Mouse (Mus musculus) embryonic facial prominence, embryonic 15.5 days (tissue): ENCODE data around the gene Hsf2bp. TPM values are rescaled to one million over a fixed set of nuclear protein-coding genes. Genes with fewer than 3 reads are reported as not detected.
A peak's percentile ranks its signal among the peaks of the same experiment; 100 is the strongest.

Experiments
- ATAC-seq: fragments of 200-750 bp; cut with Nextera tagmentation; 2 replicates; pipeline ENCODE4 v1.8.0; 2017; ENCODE audit warnings: low read depth, moderate TSS enrichment; ENCODE audit not compliant: insufficient number of reproducible peaks, low FRiP score, low TSS enrichment
- H3K27ac ChIP-seq: fragments of 300-500 bp; sonication (generic); replicated peaks from 2 replicates; pipeline ENCODE4 v1.5.1; 2015; ENCODE audit warnings: mild to moderate bottlenecking, inconsistent platforms
- H3K27me3 ChIP-seq: fragments of 300-500 bp; sonication (generic); 2 replicates; pipeline ENCODE4 v1.6.1; 2015; ENCODE audit warnings: inconsistent platforms
- H3K36me3 ChIP-seq: fragments of 300-500 bp; sonication (generic); 2 replicates; pipeline ENCODE4 v1.6.1; 2015; ENCODE audit warnings: mild to moderate bottlenecking, inconsistent platforms
- H3K4me1 ChIP-seq: fragments of 300-500 bp; sonication (generic); 2 replicates; pipeline ENCODE4 v1.6.1; 2015; ENCODE audit warnings: inconsistent platforms
- H3K4me2 ChIP-seq: fragments of 300-500 bp; sonication (generic); replicated peaks from 2 replicates; pipeline ENCODE4 v1.6.1; 2015; ENCODE audit warnings: mild to moderate bottlenecking, inconsistent platforms
- H3K4me3 ChIP-seq: fragments of 300-500 bp; sonication (generic); replicated peaks from 2 replicates; pipeline ENCODE4 v1.5.1; 2015; ENCODE audit warnings: mild to moderate bottlenecking, inconsistent platforms
- H3K9ac ChIP-seq: fragments of 300-500 bp; sonication (generic); 2 replicates; pipeline ENCODE4 v1.6.1; 2015; ENCODE audit warnings: inconsistent platforms
- H3K9me3 ChIP-seq: fragments of 300-500 bp; sonication (generic); replicated peaks from 2 replicates; pipeline ENCODE4 v1.6.1; 2016; ENCODE audit warnings: inconsistent platforms
- WGBS: fragments of 180-500 bp; shearing (Covaris S2); methylation state at CpG from one replicate; pipeline ENCODE4 v1.1.7; 2015; 5-methylcytosine and 5-hydroxymethylcytosine counted together
- polyA plus RNA-seq: library from polyadenylated mRNA; unstranded; fragments of >200 nt; fragmentation: Nextera tagmentation; extraction: Ambion mirVana; gene quantifications from 2 replicates; pipeline ENCODE4 v1.2.1, GENCODE M21; 2015

Gene Hsf2bp
- polyA plus RNA-seq, 1 experiment from 2014 or later = 1.1 TPM

DNA sequence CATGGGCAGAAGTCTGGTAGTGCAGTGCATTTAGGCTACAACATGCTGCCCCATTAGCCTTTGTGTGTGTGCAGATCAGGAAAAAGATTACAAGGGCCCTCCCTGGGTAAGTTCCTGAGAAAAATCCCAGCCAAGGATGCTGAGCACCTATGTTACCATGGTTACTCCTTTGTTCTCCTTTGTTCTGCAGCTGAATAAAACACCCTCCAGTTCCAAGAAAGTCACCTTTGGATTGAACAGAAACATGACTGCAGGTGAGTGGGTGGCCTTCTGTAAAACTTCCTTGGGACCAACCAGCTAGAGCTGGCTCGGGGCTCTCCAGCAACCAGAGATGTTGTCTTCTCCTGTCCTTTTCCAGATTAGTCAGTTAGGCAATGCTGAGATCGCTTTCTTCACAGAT is 22.9 kb upstream of the Hsf2bp start:
- no peaks in the 10 kb centered on the region for H3K27me3 ChIP-seq
- no peak overlapping the region for H3K4me2 ChIP-seq
- 94% methylated on average over 2 of the region's 2 CpGs for WGBS
- H3K9ac ChIP-seq = no peak overlapping the region
- no peak for ATAC-seq
- peaks cover 81% of the 10 kb centered on the region for H3K36me3 ChIP-seq
- H3K27ac ChIP-seq = no peak overlapping the region
- H3K4me1 ChIP-seq = no peaks in the 10 kb centered on the region
- no peaks in the 10 kb centered on the region for H3K9me3 ChIP-seq
- H3K4me3 ChIP-seq = no peak overlapping the region

DNA sequence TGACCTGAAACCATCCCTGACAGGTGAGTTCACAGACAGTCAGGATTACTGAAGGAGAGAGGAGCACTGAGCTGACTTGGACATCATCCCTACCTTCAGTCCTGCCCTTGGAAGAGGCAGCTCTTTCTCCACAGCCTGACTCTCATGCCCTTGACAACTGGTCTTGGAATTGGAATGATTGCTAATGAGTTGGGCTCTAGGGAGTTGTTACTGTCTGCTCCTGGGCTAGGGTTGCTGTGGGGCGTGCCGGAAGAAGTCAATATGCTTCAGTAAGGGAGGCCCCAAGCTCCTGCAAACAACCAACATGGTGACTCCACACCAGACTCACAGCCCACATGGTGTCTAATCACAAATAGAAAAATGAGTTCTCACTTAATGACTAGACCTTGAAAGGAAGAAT is 21.7 kb upstream of the Hsf2bp start:
- H3K36me3 ChIP-seq = peaks cover 94% of the 10 kb centered on the region
- H3K9ac ChIP-seq = no peak overlapping the region
- H3K27me3 ChIP-seq = no peaks in the 10 kb centered on the region
- no peak for ATAC-seq
- H3K9me3 ChIP-seq = no peaks in the 10 kb centered on the region
- H3K4me3 ChIP-seq = no peak overlapping the region
- WGBS = 89% methylated on average over 2 of the region's 2 CpGs
- no peak overlapping the region for H3K4me2 ChIP-seq
- no peak overlapping the region for H3K27ac ChIP-seq
- no peaks in the 10 kb centered on the region for H3K4me1 ChIP-seq

DNA sequence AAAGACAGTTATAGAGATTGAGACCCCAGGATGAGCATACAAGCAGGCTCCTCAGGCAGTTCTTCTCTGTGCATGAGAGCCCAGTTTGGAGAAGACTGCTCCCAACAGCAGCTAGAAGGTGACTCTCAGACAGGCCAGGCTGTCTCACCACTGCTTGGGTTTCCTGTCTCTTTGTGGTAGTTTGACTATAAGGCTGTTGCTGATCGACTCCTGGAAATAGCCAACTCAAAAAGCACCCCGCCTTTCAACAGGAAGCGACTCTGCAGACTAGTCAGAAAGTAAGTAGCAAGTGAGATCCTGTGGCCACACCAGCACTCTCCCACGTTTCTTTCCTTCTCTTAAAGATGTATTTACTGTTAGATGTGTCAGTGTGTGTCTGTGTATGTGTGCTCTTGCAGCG is 17.5 kb upstream of the Hsf2bp start:
- Histone ChIP-seq H3K9me3 (no peaks in the 10 kb centered on the region), H3K4me3 (no peak overlapping the region), H3K4me1 (no peaks in the 10 kb centered on the region), H3K27me3 (no peaks in the 10 kb centered on the region), H3K27ac (no peak overlapping the region), H3K9ac (no peak overlapping the region), H3K4me2 (no peak overlapping the region), H3K36me3 (peaks cover 98% of the 10 kb centered on the region)
- 87% methylated on average over 5 of the region's 5 CpGs for WGBS
- no peak for ATAC-seq

DNA sequence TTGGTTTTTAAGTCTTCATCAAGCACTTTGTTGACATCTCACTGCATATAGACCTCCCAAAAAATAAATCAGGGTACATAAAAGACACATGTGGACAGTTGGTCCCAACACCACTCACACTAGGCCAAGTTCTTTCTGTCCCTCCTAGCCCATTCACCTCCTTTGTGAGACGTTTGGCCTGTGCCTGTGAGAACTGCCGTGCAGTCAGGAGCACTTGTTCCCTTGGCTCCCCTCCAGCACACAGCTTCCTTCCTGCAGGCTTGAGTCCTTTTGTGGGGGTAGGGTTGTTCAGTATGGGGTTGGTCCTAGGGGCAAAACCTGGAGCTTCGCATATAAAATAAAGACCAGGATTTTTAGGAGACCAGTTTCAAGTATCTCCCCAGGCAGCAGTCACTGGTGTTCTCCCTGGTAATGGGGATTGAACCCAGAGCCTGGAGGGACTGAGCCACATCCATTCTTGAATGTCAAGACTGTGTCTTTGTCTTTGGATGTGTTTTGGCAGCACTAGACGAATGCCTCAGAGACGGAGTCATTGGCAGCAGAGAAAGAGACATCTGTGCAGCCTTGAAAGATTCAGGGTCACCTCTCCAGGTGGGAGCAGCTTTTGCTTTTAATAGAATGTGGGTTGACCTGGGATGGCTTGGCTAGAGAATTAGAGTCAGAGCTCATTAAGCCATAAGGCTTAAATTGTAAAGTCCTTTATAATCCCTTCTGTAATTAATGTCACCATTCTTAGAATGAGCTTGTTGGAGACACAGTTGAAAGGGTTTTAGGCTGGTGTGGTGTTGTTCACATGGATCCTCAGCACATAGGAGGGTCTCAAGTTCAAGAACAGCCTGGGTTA is 16.3 kb upstream of the Hsf2bp start:
- Histone ChIP-seq H3K36me3 (peaks cover 97% of the 10 kb centered on the region), H3K4me2 (no peak overlapping the region), H3K27me3 (no peaks in the 10 kb centered on the region), H3K9me3 (no peaks in the 10 kb centered on the region), H3K4me3 (no peak overlapping the region), H3K4me1 (no peaks in the 10 kb centered on the region), H3K9ac (no peak overlapping the region), H3K27ac (no peak overlapping the region)
- ATAC-seq = no peak
- WGBS = 77% methylated on average over 5 of the region's 5 CpGs

DNA sequence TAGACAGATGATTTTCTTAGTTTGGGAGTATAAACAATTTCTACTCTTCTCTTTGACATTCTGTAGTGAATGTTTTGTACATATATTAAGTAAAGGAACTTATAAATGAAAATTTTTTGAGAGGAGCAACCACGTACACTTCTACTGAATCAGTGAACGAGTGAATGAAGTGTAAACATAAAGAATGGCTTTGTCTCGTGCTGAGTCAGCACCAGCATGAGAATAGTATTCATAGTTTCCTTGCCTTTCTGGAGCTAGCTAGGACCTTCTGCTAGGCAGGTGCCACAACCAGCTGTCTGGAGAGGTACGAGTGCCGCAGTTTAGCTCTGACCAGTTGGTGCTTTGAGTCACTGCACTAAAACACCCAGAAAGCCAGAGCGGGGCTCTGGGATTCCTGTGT is 14.5 kb upstream of the Hsf2bp start:
- WGBS = 88% methylated on average over 6 of the region's 6 CpGs
- H3K27me3 ChIP-seq = no peaks in the 10 kb centered on the region
- no peak overlapping the region for H3K9ac ChIP-seq
- ATAC-seq = no peak
- no peak overlapping the region for H3K4me3 ChIP-seq
- no peak overlapping the region for H3K4me2 ChIP-seq
- H3K9me3 ChIP-seq = no peaks in the 10 kb centered on the region
- peaks cover 93% of the 10 kb centered on the region for H3K36me3 ChIP-seq
- no peaks in the 10 kb centered on the region for H3K4me1 ChIP-seq
- H3K27ac ChIP-seq = no peak overlapping the region

DNA sequence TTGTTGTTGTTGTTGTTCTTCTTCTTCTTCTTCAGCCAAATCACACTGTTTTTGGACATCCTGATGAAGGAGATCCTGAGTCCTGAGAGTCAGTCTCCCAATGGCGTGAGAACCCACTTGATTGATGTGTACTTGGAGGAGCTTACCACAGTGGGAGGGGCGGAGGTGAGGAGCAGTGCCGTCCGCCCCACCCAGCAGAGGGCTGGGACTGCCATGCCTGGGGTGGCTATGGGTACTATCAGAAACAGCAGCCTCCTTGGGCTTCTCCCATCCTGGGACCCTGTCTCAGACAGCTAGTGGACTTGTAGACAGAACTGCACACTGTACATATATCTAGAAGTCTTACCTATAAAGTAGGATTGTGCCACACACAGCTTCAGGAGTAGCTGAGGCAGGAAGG is 13.8 kb upstream of the Hsf2bp start:
- no peaks in the 10 kb centered on the region for H3K4me1 ChIP-seq
- no peak overlapping the region for H3K9ac ChIP-seq
- H3K36me3 ChIP-seq = peaks cover 91% of the 10 kb centered on the region
- no peak for ATAC-seq
- no peak overlapping the region for H3K27ac ChIP-seq
- no peak overlapping the region for H3K4me2 ChIP-seq
- no peaks in the 10 kb centered on the region for H3K9me3 ChIP-seq
- no peak overlapping the region for H3K4me3 ChIP-seq
- WGBS = 79% methylated on average over 4 of the region's 4 CpGs
- no peaks in the 10 kb centered on the region for H3K27me3 ChIP-seq

DNA sequence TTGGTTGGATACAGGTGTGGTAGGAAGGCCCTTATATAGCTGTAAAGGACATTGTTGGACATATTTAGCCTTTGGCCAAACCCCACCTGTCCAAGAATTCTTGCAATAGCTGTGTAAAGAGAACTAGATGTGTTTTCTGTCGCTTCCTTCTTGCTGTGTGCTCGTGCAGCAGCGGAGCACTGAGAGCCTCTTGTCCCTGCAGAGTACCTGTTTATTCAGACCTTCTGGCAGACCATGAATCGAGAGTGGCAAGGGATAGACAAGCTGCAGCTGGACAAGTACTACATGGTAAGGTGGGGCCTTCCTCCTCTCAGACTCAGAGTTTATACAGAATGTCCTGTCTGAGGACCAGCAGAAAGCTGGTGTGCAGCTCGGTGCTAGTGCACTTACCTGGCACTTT is 12.2 kb upstream of the Hsf2bp start:
- Histone ChIP-seq H3K36me3 (peaks cover 76% of the 10 kb centered on the region), H3K4me3 (no peak overlapping the region), H3K4me2 (no peak overlapping the region), H3K27me3 (no peaks in the 10 kb centered on the region), H3K9ac (no peak overlapping the region), H3K4me1 (no peaks in the 10 kb centered on the region), H3K9me3 (no peaks in the 10 kb centered on the region), H3K27ac (no peak overlapping the region)
- no peak for ATAC-seq
- WGBS = 90% methylated on average over 5 of the region's 5 CpGs

DNA sequence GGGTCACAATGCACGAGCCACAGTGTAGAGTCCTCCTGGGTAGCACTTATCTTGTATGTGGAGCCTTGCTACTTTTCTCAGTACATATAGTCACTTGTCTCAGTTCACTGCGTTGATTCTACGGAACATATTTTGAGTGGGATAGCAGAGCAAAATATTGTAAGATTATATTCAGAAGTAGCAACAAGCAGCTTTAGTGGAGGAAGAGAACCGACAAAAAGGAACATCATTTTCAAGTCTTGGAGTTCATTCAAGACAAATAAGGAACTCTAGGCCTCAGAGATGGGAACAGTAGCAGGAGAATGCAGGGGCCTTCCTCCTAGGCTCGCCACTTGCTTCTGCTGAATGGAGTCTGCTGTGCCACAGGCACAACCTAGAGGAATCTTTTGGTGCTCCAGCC is 10.4 kb upstream of the Hsf2bp start:
- H3K4me2 ChIP-seq = no peak overlapping the region
- no peak for ATAC-seq
- H3K36me3 ChIP-seq = peaks cover 58% of the 10 kb centered on the region
- no peak overlapping the region for H3K4me3 ChIP-seq
- no peaks in the 10 kb centered on the region for H3K9me3 ChIP-seq
- no peaks in the 10 kb centered on the region for H3K4me1 ChIP-seq
- 97% methylated on average over 5 of the region's 5 CpGs for WGBS
- no peak overlapping the region for H3K27ac ChIP-seq
- H3K9ac ChIP-seq = no peak overlapping the region
- H3K27me3 ChIP-seq = no peaks in the 10 kb centered on the region

DNA sequence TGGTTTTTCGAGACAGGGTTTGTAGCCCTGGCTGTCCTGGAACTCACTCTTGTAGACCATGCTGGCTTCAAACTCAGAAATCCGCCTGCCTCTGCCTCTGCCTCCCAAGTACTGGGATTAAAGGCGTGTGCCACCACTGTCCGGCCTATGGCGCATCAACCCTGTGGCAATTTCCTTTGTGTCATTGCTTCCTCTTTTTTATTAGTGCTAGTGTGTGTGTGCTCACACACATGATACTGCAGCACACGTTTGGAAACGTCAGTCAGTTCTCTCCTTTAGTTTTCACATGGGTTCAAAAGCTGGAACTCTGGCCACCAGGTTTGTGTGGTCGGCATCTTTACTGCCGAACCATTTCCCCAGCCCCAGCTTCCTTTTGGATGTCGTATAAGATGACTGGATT is 4.1 kb upstream of the Hsf2bp start:
- H3K27me3 ChIP-seq = no peaks in the 10 kb centered on the region
- no peak for ATAC-seq
- 81% methylated on average over 10 of the region's 10 CpGs for WGBS
- H3K9me3 ChIP-seq = no peaks in the 10 kb centered on the region
- H3K4me2 ChIP-seq = no peak overlapping the region
- H3K27ac ChIP-seq = no peak overlapping the region
- peaks cover 27% of the 10 kb centered on the region for H3K4me1 ChIP-seq
- H3K36me3 ChIP-seq = peaks cover 7% of the 10 kb centered on the region; the same call in 1 of the 2 replicates
- no peak overlapping the region for H3K9ac ChIP-seq
- H3K4me3 ChIP-seq = no peak overlapping the region

DNA sequence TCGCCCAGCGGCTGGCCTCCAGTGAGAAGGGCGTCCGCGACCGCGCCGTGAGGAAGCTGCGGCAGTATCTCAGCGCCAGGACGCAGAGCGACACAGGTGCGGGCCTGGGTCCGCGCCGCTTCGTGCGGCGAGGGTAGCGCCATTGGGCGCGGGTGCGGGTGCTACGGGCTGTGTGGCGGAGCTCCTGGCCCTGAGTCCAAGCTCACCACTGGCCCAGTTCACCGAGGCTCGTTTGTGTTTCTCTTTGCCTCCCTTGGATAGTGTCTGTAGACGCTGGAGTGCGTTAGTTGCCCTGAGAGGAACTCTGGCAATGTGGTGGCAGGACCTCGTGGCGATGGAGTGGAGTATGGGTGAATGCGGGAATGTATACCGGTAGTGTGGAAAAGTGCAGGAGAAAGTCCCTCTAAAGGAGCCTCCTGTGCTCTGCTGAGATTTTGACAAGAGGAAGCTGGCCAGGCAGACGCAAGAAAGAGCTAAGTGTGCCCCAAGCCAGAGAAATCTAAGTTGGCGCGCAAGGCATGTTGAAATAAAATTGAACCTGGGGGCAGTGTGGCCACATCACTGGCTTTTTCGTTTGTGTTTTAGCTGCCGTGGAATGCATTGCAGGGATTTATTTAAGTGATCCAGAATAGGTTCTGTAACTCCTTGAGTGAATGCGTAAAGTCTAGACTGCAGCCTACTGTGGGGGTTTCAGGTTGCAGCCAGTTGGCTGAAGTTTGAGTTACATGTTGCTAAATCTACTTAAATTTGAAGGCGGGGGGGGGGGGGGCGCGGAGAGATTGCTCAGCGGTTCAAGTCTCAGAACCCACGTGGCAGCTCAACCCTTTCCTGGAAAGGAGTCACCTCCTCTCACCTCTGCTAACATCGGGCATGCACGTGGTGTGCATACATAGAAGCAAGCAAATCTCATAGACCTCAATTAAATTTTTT is 625 bp upstream of the Hsf2bp start:
- H3K36me3 ChIP-seq = 0 out of 2 replicates have a peak, but pooled peaks cover 6% of the 10 kb centered on the region

DNA sequence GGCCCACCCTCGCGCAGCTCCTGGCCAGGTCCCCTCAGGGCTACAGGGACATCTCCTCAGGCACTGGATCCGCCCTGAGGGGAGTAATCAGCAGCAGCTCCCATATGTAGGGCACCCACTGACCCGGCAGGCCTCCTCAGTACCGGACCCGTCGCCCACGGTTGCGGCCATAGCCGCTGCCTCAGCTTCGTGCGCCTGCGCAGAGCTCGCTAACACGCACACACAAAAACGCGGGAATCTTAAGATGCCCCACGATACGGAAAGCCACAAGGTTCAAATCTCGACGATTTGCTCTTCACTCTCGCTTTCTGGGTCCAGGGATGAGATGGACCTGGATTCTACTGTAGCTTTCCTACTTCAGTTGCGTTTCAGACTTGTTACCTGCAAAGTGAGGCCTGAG is 1.8 kb downstream of the Hsf2bp start:
- Histone ChIP-seq H3K27ac (no peak overlapping the region), H3K27me3 (no peaks in the 10 kb centered on the region), H3K4me3 (no peak overlapping the region), H3K36me3 (0 out of 2 replicates have a peak, but pooled peaks cover 2% of the 10 kb centered on the region), H3K4me1 (peaks cover 28% of the 10 kb centered on the region), H3K4me2 (no peak overlapping the region), H3K9me3 (no peaks in the 10 kb centered on the region), H3K9ac (no peak overlapping the region)
- 85% methylated on average over 23 of the region's 23 CpGs for WGBS
- no peak for ATAC-seq

More for the DNA sequence above, 625 bp upstream of the Hsf2bp start:
- Histone ChIP-seq H3K4me3 (peak overlapping the region; percentile 81), H3K27me3 (no peaks in the 10 kb centered on the region), H3K27ac (peak overlapping the region; percentile 85), H3K9me3 (no peaks in the 10 kb centered on the region), H3K4me2 (peak overlapping the region; percentile 90), H3K9ac (peak overlapping the region; percentile 89), H3K4me1 (peaks cover 28% of the 10 kb centered on the region)
- under 1% methylated on average over 46 of the region's 46 CpGs for WGBS
- ATAC-seq = peak; percentile 58
